Mouse (Mus musculus): ENCODE measurements around the gene Ralgps1.

Gene Ralgps1

GRCm38 (mm10) chr2:33170777-33171565 is 200.3 kb downstream of the Ralgps1 start:
- peak; percentile 48 for DNase-seq

- DNase-seq = no peak
Measured at GRCm38 (mm10) chr2:33169445-33169844, 201.8 kb downstream of the Ralgps1 start.

GRCm38 (mm10) chr2:33167060-33167459 is 204.2 kb downstream of the Ralgps1 start:
- no peak for DNase-seq

GRCm38 (mm10) chr2:33165710-33166374 is 205.4 kb downstream of the Ralgps1 start:
- DNase-seq = no peak

- no peak for DNase-seq
Measured at GRCm38 (mm10) chr2:33165229-33165628, 206.1 kb downstream of the Ralgps1 start.

- no peak for DNase-seq
Measured at GRCm38 (mm10) chr2:33164646-33165045, 206.6 kb downstream of the Ralgps1 start.

- no peak for DNase-seq
Measured at GRCm38 (mm10) chr2:33162126-33162525, 209.2 kb downstream of the Ralgps1 start.

- no peak for DNase-seq
Measured at GRCm38 (mm10) chr2:33160326-33160973, 210.8 kb downstream of the Ralgps1 start.

- DNase-seq = no peak
Measured at GRCm38 (mm10) chr2:33159593-33159992, 211.7 kb downstream of the Ralgps1 start.

GRCm38 (mm10) chr2:33158895-33159294 is 212.4 kb downstream of the Ralgps1 start:
- DNase-seq = no peak

- DNase-seq = no peak
Measured at GRCm38 (mm10) chr2:33156283-33156781, 215.0 kb downstream of the Ralgps1 start.

GRCm38 (mm10) chr2:33154751-33155372 is 216.4 kb downstream of the Ralgps1 start:
- peak; percentile 83 for DNase-seq

GRCm38 (mm10) chr2:33146994-33147393 is 224.3 kb downstream of the Ralgps1 start:
- no peak for DNase-seq

GRCm38 (mm10) chr2:33143292-33143691 is 228.0 kb downstream of the Ralgps1 start:
- DNase-seq = no peak

GRCm38 (mm10) chr2:33138491-33138890 is 232.8 kb downstream of the Ralgps1 start:
- no peak for DNase-seq

- no peak for DNase-seq
Measured at GRCm38 (mm10) chr2:33137731-33138130, 233.6 kb downstream of the Ralgps1 start.

- no peak for DNase-seq
Measured at GRCm38 (mm10) chr2:33137244-33137643, 234.0 kb downstream of the Ralgps1 start.

- DNase-seq = no peak
Measured at GRCm38 (mm10) chr2:33136366-33136765, 234.9 kb downstream of the Ralgps1 start.

- no peak for DNase-seq
Measured at GRCm38 (mm10) chr2:33134766-33135490, 236.4 kb downstream of the Ralgps1 start.

GRCm38 (mm10) chr2:33132306-33132705 is 239.0 kb downstream of the Ralgps1 start:
- no peak for DNase-seq

- DNase-seq = peak; percentile 78
Measured at GRCm38 (mm10) chr2:33131500-33132092, 239.7 kb downstream of the Ralgps1 start, which contains the start of gene Garnl3. TSS of gene Garnl3 (minus strand) at chr2:33131654.

All from retina, postnatal 1 day (tissue).